Mouse (Mus musculus): ENCODE measurements around the gene Rnf32.

DNA sequence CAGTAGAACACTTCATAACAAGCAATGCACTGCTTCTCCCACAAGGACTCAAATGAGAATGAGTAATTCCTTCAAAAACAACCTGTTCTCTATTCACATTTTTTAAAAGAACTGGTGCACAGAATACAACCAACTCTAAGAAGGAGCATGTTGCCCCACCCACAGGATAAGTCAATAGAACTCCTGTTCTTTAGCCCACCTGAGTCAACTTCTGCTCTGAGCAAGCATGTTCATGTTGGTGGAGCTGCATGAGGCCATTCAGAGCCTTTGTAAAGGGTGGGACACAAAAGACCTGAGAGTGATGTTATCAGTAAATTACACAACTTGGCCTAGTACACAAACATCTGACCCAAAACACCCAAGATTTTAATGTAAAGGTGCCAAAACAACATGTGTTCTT is 42.6 kb downstream of the Rnf32 start:
- TF ChIP-seq CTCF (IDR thresholded peaks at IDR 0.05; ENCODE audit: borderline replicate concordance, insufficient read depth, low read length) (no peak), POLR2A (IDR thresholded peaks at IDR 0.05; ENCODE audit: low read depth, low read length) (no peak)
